Mouse (Mus musculus) fat pad, adult 2 months (tissue): ENCODE measurements around the gene Pfdn5.
A peak's percentile ranks its signal among the peaks of the same experiment; 100 is the strongest.
"Not testable (repeated sequence)": the region's sequence is repeated elsewhere in the genome, so short reads cannot be mapped to it uniquely, and the experiment has no call there.

Experiments used
- DNase-seq: peaks from one replicate; pipeline ENCODE4 v3.0.0-alpha.2; 2011; ENCODE audit warnings: low read depth, low spot score; ENCODE audit errors: extremely low read depth

The Pfdn5 gene

GRCm38 (mm10) chr15:102331610-102332015, 5.7 kb downstream of the Pfdn5 start, which contains the start of gene Myg1:
TSS of gene Myg1 (plus strand) at chr15:102331709.
- no peak for DNase-seq

DNA sequence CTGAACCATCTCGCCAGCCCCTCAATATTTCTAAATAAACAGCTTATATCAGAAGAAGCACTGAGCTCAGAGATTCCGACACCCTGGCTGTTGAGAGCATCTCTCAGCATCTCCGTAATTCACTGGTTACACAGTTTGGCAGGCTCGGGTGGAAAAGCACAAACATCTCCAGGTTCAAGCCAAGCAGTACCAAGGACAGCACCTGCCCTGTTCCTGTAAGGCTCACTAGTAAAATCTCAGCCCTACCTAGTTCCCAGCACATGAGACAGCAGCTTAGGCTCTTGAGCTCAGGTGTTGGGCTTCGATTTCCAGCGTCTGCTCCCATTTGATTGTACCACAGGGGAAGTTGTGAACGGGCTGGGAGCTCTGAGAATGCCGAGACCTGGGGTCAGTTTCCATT, 9.3 kb downstream of the Pfdn5 start:
- no peak for DNase-seq

- not testable (repeated sequence) for DNase-seq
Measured at GRCm38 (mm10) chr15:102335925-102336324, 10.0 kb downstream of the Pfdn5 start.

DNA sequence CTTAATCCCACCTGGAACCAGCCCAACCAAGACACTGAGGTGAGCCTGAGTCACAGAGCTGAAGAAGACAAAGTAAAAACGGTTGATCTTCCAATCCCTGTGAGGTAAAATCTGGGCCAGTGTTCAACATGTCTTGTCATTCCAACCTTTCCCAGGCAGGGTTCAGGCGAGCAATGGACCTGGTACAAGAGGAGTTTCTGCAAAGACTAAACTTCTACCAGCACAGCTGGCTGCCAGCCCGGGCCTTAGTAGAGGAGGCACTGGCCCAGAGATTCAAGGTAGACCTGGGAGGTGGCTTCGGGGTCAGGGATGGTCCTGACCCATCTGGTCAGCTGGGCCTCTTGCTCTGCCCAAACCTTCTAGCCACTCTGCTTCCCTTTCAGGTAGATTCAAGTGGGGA, 11.0 kb downstream of the Pfdn5 start:
- DNase-seq, result no peak

DNA sequence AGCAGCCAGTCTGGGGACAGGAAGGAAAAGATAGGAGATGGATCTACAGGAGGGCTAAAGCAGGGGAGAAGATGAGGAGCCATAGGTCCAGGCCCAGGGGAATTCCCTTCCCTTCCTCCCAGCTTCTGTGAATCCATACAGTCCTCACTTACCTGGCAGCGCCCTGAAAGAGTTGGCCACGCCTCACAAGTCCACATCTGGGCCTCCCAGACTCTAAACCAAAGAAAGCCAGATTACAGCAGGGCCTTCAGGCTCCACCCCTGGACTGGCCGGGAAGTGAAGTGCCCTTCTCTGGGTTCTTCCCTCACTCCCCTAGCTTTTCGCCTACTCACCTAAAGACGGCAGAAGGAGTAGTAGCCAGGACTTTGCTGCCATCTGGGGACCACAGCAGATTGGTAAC, 13.7 kb downstream of the Pfdn5 start:
- no peak for DNase-seq

- DNase-seq, result no peak
Measured at GRCm38 (mm10) chr15:102341580-102341979, 15.7 kb downstream of the Pfdn5 start.

- DNase-seq, result no peak
Measured at GRCm38 (mm10) chr15:102344490-102344889, 18.6 kb downstream of the Pfdn5 start.

DNA sequence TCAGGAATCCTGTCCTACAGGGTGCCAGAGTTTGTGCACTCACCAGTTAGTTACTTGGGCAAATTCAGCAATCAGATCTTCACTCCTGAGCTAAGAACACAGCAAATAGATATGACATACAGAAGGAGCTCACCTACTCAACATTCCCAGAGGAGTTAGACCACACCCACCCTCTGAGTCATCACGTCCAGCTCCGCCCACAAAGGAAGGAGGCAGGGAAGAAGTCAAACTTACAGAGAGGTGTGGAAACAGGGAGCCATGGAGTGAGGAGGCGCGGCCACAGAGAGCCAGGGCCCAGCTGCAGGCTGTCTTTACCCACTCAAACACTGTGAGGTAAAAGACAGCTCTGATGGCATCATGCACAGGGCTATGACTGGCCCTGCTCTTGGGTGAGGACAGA, 20.5 kb downstream of the Pfdn5 start:
- no peak for DNase-seq

- DNase-seq, result peak; percentile 68
Measured at GRCm38 (mm10) chr15:102350138-102350941, 24.4 kb downstream of the Pfdn5 start, which contains the start of gene Aaas. TSS of gene Aaas (minus strand) at chr15:102350771.

- no peak for DNase-seq
Measured at GRCm38 (mm10) chr15:102350942-102351291, 25.0 kb downstream of the Pfdn5 start.

DNA sequence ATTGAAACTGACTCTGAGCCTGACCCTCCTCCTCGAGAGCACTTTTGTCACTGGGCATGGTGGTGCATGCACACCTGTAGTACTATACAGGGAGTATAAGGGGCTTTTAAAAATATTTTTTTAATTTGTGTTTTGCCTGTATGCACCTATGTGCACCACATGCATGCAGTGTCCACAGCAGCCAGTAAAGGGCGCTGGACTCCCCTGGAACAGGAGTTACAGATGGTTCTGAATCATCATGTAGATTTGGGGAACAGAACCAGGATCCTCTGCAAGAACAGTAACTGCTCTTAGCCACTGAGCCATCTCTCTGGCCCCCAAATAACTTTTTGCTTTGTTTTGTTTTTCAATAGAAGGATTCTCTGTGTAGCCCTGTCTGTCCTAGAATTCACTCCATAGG, 26.3 kb downstream of the Pfdn5 start:
- DNase-seq, result no peak

GRCm38 (mm10) chr15:102353986-102354385, 28.1 kb downstream of the Pfdn5 start:
- no peak for DNase-seq

DNA sequence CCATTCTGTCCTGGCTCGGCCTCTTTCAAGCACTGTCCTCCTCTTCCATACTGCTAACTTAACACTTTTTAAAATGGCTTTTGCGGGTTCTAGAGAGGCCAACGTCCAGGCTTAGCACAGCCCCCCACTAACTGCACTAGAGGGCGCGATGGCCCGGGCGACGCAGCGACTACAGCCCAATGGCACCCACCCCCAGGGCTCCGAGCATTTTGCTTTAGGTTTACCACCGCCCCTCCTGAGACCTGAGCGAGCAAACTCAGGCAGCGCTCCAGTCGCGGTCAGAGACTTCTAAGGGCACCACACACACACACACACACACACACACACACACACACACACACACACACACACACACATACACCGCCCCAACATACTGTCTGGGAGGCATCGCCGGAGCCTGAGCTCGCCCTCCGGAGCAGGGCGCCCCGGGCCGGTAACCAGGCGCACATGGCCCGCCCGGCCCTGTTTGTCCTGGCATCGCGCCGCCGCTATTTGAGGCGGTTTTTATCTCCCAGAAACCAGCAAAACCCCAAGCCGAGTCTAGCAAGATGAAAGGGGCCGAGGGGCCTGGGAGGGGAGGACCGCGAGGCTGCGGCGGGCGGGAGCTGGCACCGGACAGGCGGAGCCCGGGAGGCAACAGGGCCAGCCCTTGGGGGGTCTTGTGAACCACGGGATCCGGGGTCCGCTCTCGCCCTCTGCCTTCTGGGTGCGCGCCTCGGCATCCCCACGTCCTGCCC, 29.4 kb downstream of the Pfdn5 start:
- DNase-seq, result no peak

- DNase-seq, result no peak
Measured at GRCm38 (mm10) chr15:102355871-102356441, 30.0 kb downstream of the Pfdn5 start.

DNA sequence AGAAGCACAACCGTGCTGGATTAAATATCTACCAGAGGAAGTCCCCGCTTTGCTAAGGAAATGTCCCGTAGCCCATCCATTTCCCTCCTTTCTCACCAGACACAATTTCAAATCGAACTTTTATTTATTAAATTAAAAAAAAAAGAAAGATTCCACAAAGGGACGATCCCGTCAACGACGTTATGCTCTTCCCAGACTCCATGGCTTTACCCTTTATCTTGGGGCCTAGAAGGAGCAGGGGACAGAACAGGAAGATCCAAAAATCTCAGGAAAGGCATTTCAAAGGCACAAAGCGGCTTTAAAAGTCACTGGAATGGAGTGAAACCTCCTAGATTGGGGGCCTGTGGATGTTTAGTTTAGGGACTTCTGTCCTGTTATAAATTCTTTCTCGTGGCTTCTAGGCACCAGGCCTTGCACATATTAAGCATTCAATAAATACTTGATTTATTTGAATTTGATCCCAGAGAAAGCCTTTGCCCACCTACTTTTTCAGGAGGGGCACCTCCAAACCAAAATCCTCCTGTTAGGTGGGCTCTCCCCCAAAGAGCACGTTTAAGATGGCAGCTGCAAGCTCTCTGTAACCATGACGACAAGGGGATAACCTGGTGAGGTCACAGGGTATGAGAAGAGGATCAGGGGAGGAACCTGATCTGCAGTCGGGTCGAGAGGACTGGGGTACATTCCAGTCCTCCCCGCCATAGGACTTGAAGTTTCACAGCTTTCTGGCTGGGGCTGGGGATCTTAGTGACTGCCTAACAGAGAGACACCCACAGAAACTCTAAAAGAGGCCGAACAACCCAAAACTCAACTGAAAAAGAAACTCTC, 30.8 kb downstream of the Pfdn5 start:
- DNase-seq, result no peak

- DNase-seq, result no peak
Measured at GRCm38 (mm10) chr15:102358126-102358525, 32.2 kb downstream of the Pfdn5 start.

GRCm38 (mm10) chr15:102358834-102359233, 32.9 kb downstream of the Pfdn5 start:
- no peak for DNase-seq

DNA sequence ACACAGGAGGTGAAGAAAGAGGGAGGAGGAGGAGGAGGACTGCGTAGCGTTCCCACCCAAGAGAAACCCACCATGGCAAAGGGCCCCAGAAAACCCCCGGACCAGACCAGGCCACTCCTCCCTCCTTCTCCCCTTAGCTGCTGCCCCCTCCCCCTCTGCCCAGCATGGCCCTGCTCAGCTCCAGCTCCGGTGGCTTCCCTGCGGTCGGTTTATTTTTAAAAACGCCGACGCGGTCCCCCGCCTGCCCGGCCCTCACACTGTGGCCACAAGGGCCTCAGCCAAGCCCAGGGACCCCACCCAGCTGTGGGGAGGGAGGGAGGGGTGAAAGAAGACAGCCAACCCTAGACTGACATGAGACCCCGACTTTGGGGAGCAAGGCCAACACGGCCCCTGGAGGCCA, 36.7 kb downstream of the Pfdn5 start:
- no peak for DNase-seq

DNA sequence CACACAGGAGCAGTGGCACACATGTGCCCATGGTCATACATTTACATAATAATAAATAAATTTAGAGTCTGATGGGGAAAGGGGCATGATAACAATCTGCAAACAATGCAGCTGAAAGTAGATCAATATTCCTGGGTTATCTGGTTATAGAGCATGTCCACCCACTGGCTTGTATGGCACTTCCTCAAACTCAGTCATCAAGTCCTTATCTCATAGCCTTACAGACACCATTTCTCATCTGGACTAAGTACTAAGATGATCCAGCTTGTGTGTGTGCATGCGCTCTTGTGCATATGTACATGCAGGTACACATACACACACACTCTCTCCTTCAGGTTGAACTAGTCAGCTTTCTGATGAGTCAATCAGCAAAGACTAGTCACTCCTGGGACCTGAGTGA, 38.8 kb downstream of the Pfdn5 start:
- no peak for DNase-seq

DNA sequence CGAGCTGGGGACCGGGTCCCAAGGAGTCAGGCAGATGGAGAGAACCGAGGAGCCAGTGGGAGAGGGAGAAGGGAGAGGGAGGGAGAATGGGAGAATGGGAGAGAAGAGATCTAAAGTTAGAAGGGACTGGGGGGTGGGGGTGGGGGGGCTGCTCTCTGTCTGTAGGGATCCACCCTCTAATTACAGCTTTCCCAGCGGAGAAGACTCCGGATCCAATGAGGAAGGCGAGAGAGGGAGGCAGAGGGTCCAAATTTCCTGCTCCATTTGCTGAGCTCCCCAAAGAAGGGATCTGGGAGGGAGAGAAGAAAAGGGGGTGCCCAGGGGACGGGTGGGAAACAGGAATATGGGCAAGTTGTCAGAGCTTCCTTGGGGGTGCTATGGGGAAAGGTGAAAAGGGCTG, 40.3 kb downstream of the Pfdn5 start:
- DNase-seq, result no peak

GRCm38 (mm10) chr15:102366733-102367344, 40.9 kb downstream of the Pfdn5 start, which contains the start of gene Sp7:
TSS of gene Sp7 (minus strand) at chr15:102367182.
- DNase-seq, result no peak
